Mouse (Mus musculus): Measurements from ENCODE around the gene Rab7b. TPM values are rescaled to one million over a fixed set of nuclear protein-coding genes. Genes with fewer than 3 reads are reported as not detected.

The Rab7b gene
- total RNA-seq (2018; cell fraction: chromatin; rRNA removed), result 100 to 1,000 TPM in 8 of 26 experiments, 10 to 100 TPM in 17, 1 to 10 TPM in 1; 8.3 to 204 (median 87.6) TPM
- total RNA-seq (2018; cell fraction: cytosol; rRNA removed), result 100 to 1,000 TPM; 112 to 252 (median 182) TPM
- total RNA-seq (2018; cell fraction: nucleus; rRNA removed), result 100 to 1,000 TPM in 18 of 26 experiments, 10 to 100 TPM in 8; 24.3 to 204 (median 119) TPM
- 161 to 338 TPM (median 284 TPM) in 3 replicates for polyA plus RNA-seq (2018)

DNA sequence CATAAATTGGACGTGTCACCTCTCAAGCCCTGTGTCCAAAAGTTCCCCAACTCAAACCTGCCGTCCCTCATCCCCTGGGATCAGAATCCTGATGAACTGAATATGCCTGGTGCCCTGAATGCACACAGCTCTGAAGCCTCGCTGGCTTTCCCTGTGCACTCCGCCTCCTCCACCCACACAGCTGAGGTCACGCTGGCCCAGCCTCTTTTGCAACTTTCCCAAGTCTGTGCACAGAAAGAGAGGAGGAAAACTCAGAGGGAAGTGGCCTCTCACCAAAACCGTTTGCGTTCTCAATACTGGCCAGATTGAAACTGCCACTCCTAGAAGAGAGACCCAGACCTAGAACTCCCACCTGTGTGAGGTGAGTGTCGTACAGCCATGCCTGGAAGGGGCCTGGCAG lies at the start of gene Rab7b:
Gene Rab7b (plus strand): TSS at position 221 of the 400 bp plus-strand sequence.
- H3K27ac ChIP-seq, result peak within 1 kb of the TSS; percentile 99
- peaks cover 44% of the 10 kb centered on the region for H3K79me2 ChIP-seq (ENCODE audit: inconsistent target)
- WGBS (ENCODE audit: missing documents), result 12% methylated on average over 8 of the region's 8 CpGs
- H3K4me3 ChIP-seq (ENCODE audit: inconsistent target), result peak within 1 kb of the TSS; percentile 74
- H3K36me3 ChIP-seq (ENCODE audit: inconsistent target), result 0 out of 2 replicates have a peak, but pooled peaks cover 8% of the 10 kb centered on the region

- H3K36me3 ChIP-seq (ENCODE audit: inconsistent target), result no peaks in the 10 kb centered on the region
- no peaks in the 10 kb centered on the region for H3K79me2 ChIP-seq (ENCODE audit: inconsistent target)
- H3K27ac ChIP-seq, result no peak overlapping the region
- WGBS (ENCODE audit: missing documents), result 85% methylated on average over 4 of the region's 4 CpGs
- no peak overlapping the region for H3K4me3 ChIP-seq (ENCODE audit: inconsistent target)
Measured at GRCm38 (mm10) chr1:131640062-131640461, 48.4 kb upstream of the Rab7b start.

DNA sequence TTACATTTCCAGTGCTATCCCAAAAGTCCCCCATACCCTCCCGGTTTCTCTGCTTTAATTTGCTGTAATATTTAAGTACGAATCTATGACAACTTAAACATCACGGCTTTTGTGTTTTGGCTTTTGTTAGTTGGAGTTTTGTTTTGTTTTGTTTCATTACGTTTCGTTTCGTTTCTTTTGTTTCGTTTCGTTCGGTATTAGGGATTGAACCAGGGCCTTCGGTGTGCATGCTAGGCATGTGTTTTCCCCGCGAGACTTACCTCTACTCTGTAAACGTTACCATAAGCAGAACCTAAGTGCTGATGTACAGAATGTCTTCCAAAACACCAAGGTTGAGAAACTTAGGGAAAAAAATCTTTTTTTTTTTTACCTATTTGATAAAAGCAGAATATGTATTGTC lies 46.9 kb upstream of the Rab7b start:
- H3K79me2 ChIP-seq (ENCODE audit: inconsistent target), result no peaks in the 10 kb centered on the region
- WGBS (ENCODE audit: missing documents), result 94% methylated on average over 13 of the region's 13 CpGs
- H3K36me3 ChIP-seq (ENCODE audit: inconsistent target), result no peaks in the 10 kb centered on the region
- H3K27ac ChIP-seq, result no peak overlapping the region
- H3K4me3 ChIP-seq (ENCODE audit: inconsistent target), result no peak overlapping the region

DNA sequence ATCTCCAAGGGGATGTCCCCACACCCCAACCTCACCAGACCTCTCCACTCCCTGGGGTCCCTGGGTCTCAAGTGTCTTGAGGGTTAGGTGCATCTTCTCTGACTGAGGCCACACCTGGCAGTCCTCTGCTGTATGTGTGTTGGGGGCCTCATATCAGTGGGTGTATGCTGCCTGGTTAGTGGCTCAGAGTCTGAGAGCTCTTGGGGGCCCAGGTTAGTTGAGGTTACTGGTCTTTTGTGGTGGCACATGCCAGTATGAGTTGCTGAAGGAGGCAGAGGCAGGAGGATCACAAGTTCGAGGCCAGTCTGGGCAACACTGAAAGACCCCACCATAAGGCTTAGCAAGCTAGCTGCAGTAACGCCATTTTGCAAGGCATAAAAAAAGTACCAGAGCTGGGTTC lies 46.2 kb upstream of the Rab7b start:
- 80% methylated on average over 1 of the region's 2 CpGs for WGBS (ENCODE audit: missing documents)
- Histone ChIP-seq H3K4me3 (ENCODE audit: inconsistent target) (no peak overlapping the region), H3K27ac (no peak overlapping the region), H3K36me3 (ENCODE audit: inconsistent target) (no peaks in the 10 kb centered on the region), H3K79me2 (ENCODE audit: inconsistent target) (no peaks in the 10 kb centered on the region)

- H3K79me2 ChIP-seq (ENCODE audit: inconsistent target), result no peaks in the 10 kb centered on the region
- 81% methylated on average over 11 of the region's 12 CpGs for WGBS (ENCODE audit: missing documents)
- no peak overlapping the region for H3K27ac ChIP-seq
- H3K36me3 ChIP-seq (ENCODE audit: inconsistent target), result no peaks in the 10 kb centered on the region
- no peak overlapping the region for H3K4me3 ChIP-seq (ENCODE audit: inconsistent target)
Measured at GRCm38 (mm10) chr1:131652670-131653443, 35.6 kb upstream of the Rab7b start.

- WGBS (ENCODE audit: missing documents), result 93% methylated on average over 6 of the region's 6 CpGs
- H3K79me2 ChIP-seq (ENCODE audit: inconsistent target), result no peaks in the 10 kb centered on the region
- H3K36me3 ChIP-seq (ENCODE audit: inconsistent target), result no peaks in the 10 kb centered on the region
- H3K4me3 ChIP-seq (ENCODE audit: inconsistent target), result no peak overlapping the region
- no peak overlapping the region for H3K27ac ChIP-seq
Measured at GRCm38 (mm10) chr1:131655601-131656000, 32.9 kb upstream of the Rab7b start.

DNA sequence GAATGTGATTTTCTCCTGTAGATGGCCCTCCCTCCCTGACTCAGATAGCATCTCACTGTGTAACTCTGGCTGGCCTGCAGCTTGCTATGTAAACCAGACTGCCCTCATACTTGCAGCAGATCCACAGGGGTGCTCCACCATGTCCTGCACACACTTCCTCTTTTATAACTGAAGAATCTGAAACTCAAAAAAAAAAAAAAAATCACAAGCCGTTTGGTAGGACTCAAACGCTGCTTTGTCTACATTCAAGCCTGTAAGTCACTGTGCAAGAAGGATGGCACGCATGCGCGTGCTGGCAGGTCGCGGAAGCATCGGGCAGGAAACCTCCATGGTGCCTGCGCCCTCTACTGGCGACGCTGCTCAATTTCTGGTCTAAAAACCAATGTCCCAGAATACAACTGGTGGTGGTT lies 30.5 kb upstream of the Rab7b start:
- H3K4me3 ChIP-seq (ENCODE audit: inconsistent target), result no peak overlapping the region
- H3K36me3 ChIP-seq (ENCODE audit: inconsistent target), result no peaks in the 10 kb centered on the region
- no peaks in the 10 kb centered on the region for H3K79me2 ChIP-seq (ENCODE audit: inconsistent target)
- H3K27ac ChIP-seq, result peak overlapping the region; percentile 78
- 0% methylated on average over 10 of the region's 11 CpGs for WGBS (ENCODE audit: missing documents)

- Histone ChIP-seq H3K27ac (no peak overlapping the region), H3K79me2 (ENCODE audit: inconsistent target) (no peaks in the 10 kb centered on the region), H3K36me3 (ENCODE audit: inconsistent target) (no peaks in the 10 kb centered on the region), H3K4me3 (ENCODE audit: inconsistent target) (no peak overlapping the region)
- 46% methylated on average over 5 of the region's 5 CpGs for WGBS (ENCODE audit: missing documents)
Measured at GRCm38 (mm10) chr1:131659512-131660085, 28.9 kb upstream of the Rab7b start.

DNA sequence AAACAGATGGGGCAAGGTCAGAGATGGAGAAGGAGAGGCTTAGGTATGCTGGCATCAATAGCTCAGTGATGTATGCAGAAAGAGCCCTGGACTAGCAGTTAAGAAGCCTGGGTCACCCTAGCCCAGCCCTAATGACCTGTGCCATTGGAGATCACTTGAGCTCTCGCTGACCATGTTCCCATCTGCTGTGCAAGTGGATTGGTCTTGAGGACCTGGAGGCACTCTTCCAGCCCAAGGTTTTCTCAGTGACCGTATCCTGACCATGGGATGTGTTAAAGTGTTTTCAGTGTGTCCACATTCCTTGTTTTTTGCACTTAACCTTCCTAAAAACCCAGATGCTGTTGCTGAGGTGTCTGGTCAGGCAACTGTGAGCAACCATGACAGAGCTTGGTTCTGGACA lies 28.2 kb upstream of the Rab7b start:
- no peaks in the 10 kb centered on the region for H3K36me3 ChIP-seq (ENCODE audit: inconsistent target)
- H3K79me2 ChIP-seq (ENCODE audit: inconsistent target), result no peaks in the 10 kb centered on the region
- no peak overlapping the region for H3K27ac ChIP-seq
- WGBS (ENCODE audit: missing documents), result 94% methylated on average over 2 of the region's 2 CpGs
- no peak overlapping the region for H3K4me3 ChIP-seq (ENCODE audit: inconsistent target)

GRCm38 (mm10) chr1:131660716-131661472 lies 27.6 kb upstream of the Rab7b start:
- Histone ChIP-seq H3K4me3 (ENCODE audit: inconsistent target) (no peak overlapping the region), H3K27ac (no peak overlapping the region), H3K36me3 (ENCODE audit: inconsistent target) (no peaks in the 10 kb centered on the region), H3K79me2 (ENCODE audit: inconsistent target) (no peaks in the 10 kb centered on the region)
- 97% methylated on average over 7 of the region's 7 CpGs for WGBS (ENCODE audit: missing documents)

GRCm38 (mm10) chr1:131661749-131662148 lies 26.7 kb upstream of the Rab7b start:
- WGBS (ENCODE audit: missing documents), result 91% methylated on average over 3 of the region's 3 CpGs
- H3K79me2 ChIP-seq (ENCODE audit: inconsistent target), result no peaks in the 10 kb centered on the region
- no peaks in the 10 kb centered on the region for H3K36me3 ChIP-seq (ENCODE audit: inconsistent target)
- no peak overlapping the region for H3K4me3 ChIP-seq (ENCODE audit: inconsistent target)
- no peak overlapping the region for H3K27ac ChIP-seq

GRCm38 (mm10) chr1:131663286-131663995 lies 25.1 kb upstream of the Rab7b start:
- Histone ChIP-seq H3K27ac (no peak overlapping the region), H3K36me3 (ENCODE audit: inconsistent target) (no peaks in the 10 kb centered on the region), H3K79me2 (ENCODE audit: inconsistent target) (no peaks in the 10 kb centered on the region), H3K4me3 (ENCODE audit: inconsistent target) (no peak overlapping the region)
- WGBS (ENCODE audit: missing documents), result 94% methylated on average over 9 of the region's 9 CpGs

GRCm38 (mm10) chr1:131664136-131664535 lies 24.4 kb upstream of the Rab7b start:
- no peaks in the 10 kb centered on the region for H3K36me3 ChIP-seq (ENCODE audit: inconsistent target)
- no peak overlapping the region for H3K4me3 ChIP-seq (ENCODE audit: inconsistent target)
- no peaks in the 10 kb centered on the region for H3K79me2 ChIP-seq (ENCODE audit: inconsistent target)
- WGBS (ENCODE audit: missing documents), result 92% methylated on average over 5 of the region's 5 CpGs
- no peak overlapping the region for H3K27ac ChIP-seq

DNA sequence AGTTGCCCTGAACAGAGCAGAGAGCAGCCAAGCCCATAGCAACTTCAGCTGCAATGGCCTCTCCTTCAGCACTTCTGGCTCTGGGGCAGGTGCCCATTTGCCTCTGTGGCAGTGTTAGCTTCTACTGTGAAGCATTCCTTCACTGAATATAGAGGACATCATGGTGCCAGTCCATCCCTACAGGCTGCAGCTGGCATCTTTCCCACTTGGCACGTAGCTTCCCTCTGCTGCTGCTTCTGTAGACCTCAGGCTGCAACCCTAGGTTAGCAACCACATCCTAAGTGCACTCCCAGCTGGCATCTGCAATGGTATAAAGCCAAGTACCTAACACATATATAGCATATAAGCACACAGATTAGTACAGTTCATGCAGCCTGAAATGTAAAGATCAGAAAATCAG lies 22.6 kb upstream of the Rab7b start:
- Histone ChIP-seq H3K4me3 (ENCODE audit: inconsistent target) (no peak overlapping the region), H3K36me3 (ENCODE audit: inconsistent target) (no peaks in the 10 kb centered on the region), H3K27ac (no peak overlapping the region), H3K79me2 (ENCODE audit: inconsistent target) (no peaks in the 10 kb centered on the region)
- 64% methylated on average over 1 of the region's 1 CpGs for WGBS (ENCODE audit: missing documents)
